8 mouse cellular contexts compared by ENCODE assay signal in genomic region chr3:59005271-59005995, GRCm38 (mm10). TPM values are rescaled to one million over a fixed set of nuclear protein-coding genes. Genes with fewer than 3 reads are reported as not detected.
A peak's percentile ranks its signal among the peaks of the same experiment; 100 is the strongest.
DNase-seq lines count a peak whose midpoint lies in the region; ATAC-seq and TF ChIP-seq lines count a peak whose summit lies in the region.

Med12l (plus strand) TSS chr3:59005825.

- TF ChIP-seq EP300 in heart, postnatal 0 days (IDR thresholded peaks at IDR 0.05; ENCODE audit: low read depth), result no peak

- no peaks in the 10 kb centered on the region for H3K36me3 ChIP-seq in forebrain, embryonic 11.5 days (ENCODE audit: control insufficient read depth, insufficient read depth, low read length)
- H3K36me3 ChIP-seq in heart, postnatal 0 days (replicated peaks; ENCODE audit: control insufficient read depth, insufficient read depth, low read length), result no peaks in the 10 kb centered on the region
- no peaks in the 10 kb centered on the region for H3K36me3 ChIP-seq in liver, embryonic 13.5 days
- H3K36me3 ChIP-seq in neural tube, embryonic 15.5 days, result no peaks in the 10 kb centered on the region

- peak; percentile 71 for ATAC-seq in forebrain, embryonic 11.5 days (replicated peaks; ENCODE audit: low FRiP score)
- peak; percentile 71 for ATAC-seq in heart, postnatal 0 days (ENCODE audit: insufficient read depth, low read depth)
- ATAC-seq in liver, embryonic 13.5 days (ENCODE audit: low read depth), result peak; percentile 41
- ATAC-seq in neural tube, embryonic 15.5 days (ENCODE audit: low FRiP score), result peak; percentile 82

- peak; percentile 80 for TF ChIP-seq POLR2A in brain, embryonic 14.5 days (IDR thresholded peaks at IDR 0.05; ENCODE audit: borderline replicate concordance, extremely low read depth, insufficient read depth, insufficient read length, poor library complexity, severe bottlenecking)

- peak within 1 kb of the TSS; percentile 96 for H3K4me2 ChIP-seq in forebrain, embryonic 11.5 days (ENCODE audit: low read depth, low read length, severe bottlenecking)
- H3K4me2 ChIP-seq in heart, postnatal 0 days (ENCODE audit: low read depth, low read length), result peak within 1 kb of the TSS; percentile 87
- peak within 1 kb of the TSS; percentile 75 for H3K4me2 ChIP-seq in liver, embryonic 13.5 days
- peak within 1 kb of the TSS; percentile 93 for H3K4me2 ChIP-seq in neural tube, embryonic 15.5 days

- peak within 1 kb of the TSS; percentile 73 for H3K9ac ChIP-seq in forebrain, embryonic 11.5 days (ENCODE audit: low read length)
- H3K9ac ChIP-seq in heart, postnatal 0 days (replicated peaks; ENCODE audit: low read depth, low read length), result peak within 1 kb of the TSS; percentile 55
- peak within 1 kb of the TSS; percentile 47 for H3K9ac ChIP-seq in liver, embryonic 13.5 days
- peak within 1 kb of the TSS; percentile 74 for H3K9ac ChIP-seq in neural tube, embryonic 15.5 days (replicated peaks)

- peaks cover 2% of the 10 kb centered on the region; the same call in 1 of the 2 replicates for H3K4me1 ChIP-seq in forebrain, embryonic 11.5 days (replicated peaks; ENCODE audit: control insufficient read depth, insufficient read depth, low read length)
- H3K4me1 ChIP-seq in heart, postnatal 0 days (ENCODE audit: control insufficient read depth, insufficient read depth), result no peaks in the 10 kb centered on the region
- H3K4me1 ChIP-seq in liver, embryonic 13.5 days (replicated peaks), result peaks cover 10% of the 10 kb centered on the region
- H3K4me1 ChIP-seq in neural tube, embryonic 15.5 days, result peaks cover 15% of the 10 kb centered on the region

- no peak for TF ChIP-seq CTCF in brain, embryonic 14.5 days (IDR thresholded peaks at IDR 0.05; ENCODE audit: borderline replicate concordance, extremely low read depth, insufficient read depth, insufficient read length)
- TF ChIP-seq CTCF in heart, postnatal 0 days (IDR thresholded peaks at IDR 0.05; ENCODE audit: low read depth), result no peak

- no peaks in the 10 kb centered on the region for H3K9me3 ChIP-seq in forebrain, embryonic 11.5 days (ENCODE audit: control insufficient read depth, low read length)
- H3K9me3 ChIP-seq in heart, postnatal 0 days (replicated peaks; ENCODE audit: control insufficient read depth, low read length), result no peaks in the 10 kb centered on the region
- H3K9me3 ChIP-seq in liver, embryonic 13.5 days (replicated peaks), result no peaks in the 10 kb centered on the region
- H3K9me3 ChIP-seq in neural tube, embryonic 15.5 days (replicated peaks), result no peaks in the 10 kb centered on the region

- peak; percentile 13 for DNase-seq in CD4-positive helper T cell, adult 2 months (ENCODE audit: low read depth, low spot score)
- DNase-seq in brain, embryonic 14.5 days (ENCODE audit: low read depth), result peak; percentile 89
- DNase-seq in forebrain, embryonic 11.5 days (ENCODE audit: low spot score), result no peak
- peak; percentile 50 for DNase-seq in heart, postnatal 0 days (ENCODE audit: low spot score)
- DNase-seq in kidney, postnatal 4 days, result peak; percentile 77 to 86
- no peak for DNase-seq in liver, embryonic 13.5 days
- peak; percentile 59 for DNase-seq in thymus, postnatal 25 days

- peak within 1 kb of the TSS; percentile 72 for H3K4me3 ChIP-seq in forebrain, embryonic 11.5 days (ENCODE audit: low read depth, low read length)
- H3K4me3 ChIP-seq in heart, postnatal 0 days (ENCODE audit: low read depth, low read length), result peak within 1 kb of the TSS; percentile 69
- peak within 1 kb of the TSS; percentile 62 for H3K4me3 ChIP-seq in liver, embryonic 13.5 days (replicated peaks)
- peak within 1 kb of the TSS; percentile 88 for H3K4me3 ChIP-seq in neural tube, embryonic 15.5 days (replicated peaks)

- 1% methylated on average over 69 of the region's 69 CpGs for WGBS in forebrain, embryonic 11.5 days
- WGBS in heart, postnatal 0 days, result under 1% methylated on average over 69 of the region's 69 CpGs
- under 1% methylated on average over 69 of the region's 69 CpGs for WGBS in liver, embryonic 13.5 days (ENCODE audit: insufficient replicate concordance)
- WGBS in neural tube, embryonic 15.5 days, result under 1% methylated on average over 69 of the region's 69 CpGs

- no peaks in the 10 kb centered on the region; the same call in 1 of the 2 replicates for H3K27me3 ChIP-seq in forebrain, embryonic 11.5 days (ENCODE audit: control insufficient read depth, insufficient read depth, low read length)
- no peaks in the 10 kb centered on the region for H3K27me3 ChIP-seq in heart, postnatal 0 days (ENCODE audit: control insufficient read depth, insufficient read depth, low read length)
- peaks cover 72% of the 10 kb centered on the region for H3K27me3 ChIP-seq in liver, embryonic 13.5 days
- H3K27me3 ChIP-seq in neural tube, embryonic 15.5 days (replicated peaks), result no peaks in the 10 kb centered on the region

- peak within 1 kb of the TSS; percentile 88 for H3K27ac ChIP-seq in forebrain, embryonic 11.5 days (ENCODE audit: low read depth, low read length)
- H3K27ac ChIP-seq in heart, postnatal 0 days (ENCODE audit: low read depth), result peak within 1 kb of the TSS; percentile 82
- peak within 1 kb of the TSS; percentile 47 for H3K27ac ChIP-seq in liver, embryonic 13.5 days
- peak within 1 kb of the TSS; percentile 95 for H3K27ac ChIP-seq in neural tube, embryonic 15.5 days (replicated peaks)

RNA-seq across cellular contexts. Expression of gene Med12l, which starts in this region (rescaled TPM):
- polyA plus RNA-seq in brain, embryonic 14.5 days (2012; rRNA removed), result 9.8 and 12.3 TPM in 2 replicates
- 5.5 TPM in 2 replicates for polyA plus RNA-seq in forebrain, embryonic 11.5 days (2014; fragmentation: Nextera tagmentation; extraction: Ambion mirVana)
- total RNA-seq in heart, postnatal 0 days (2014; rRNA removed; ENCODE audit: low replicate concordance), result 7.1 and 9.3 TPM in 2 replicates
- polyA plus RNA-seq in heart, postnatal 0 days (2015; fragmentation: Nextera tagmentation; extraction: Ambion mirVana), result 0.97 and 1.2 TPM in 2 replicates
- polyA plus RNA-seq in liver, embryonic 13.5 days (2015; fragmentation: Nextera tagmentation; extraction: Ambion mirVana), result 0.69 and 1.0 TPM in 2 replicates
- polyA plus RNA-seq in neural tube, embryonic 15.5 days (2015; fragmentation: Nextera tagmentation; extraction: Ambion mirVana), result 4.6 and 4.8 TPM in 2 replicates

Comparison
In these comparisons a context has a peak if more than half of its experiments do, and no peak if none do; other contexts are left out.
1. DNase-seq: peak in CD4-positive helper T cell, adult 2 months (single experiment), brain, embryonic 14.5 days (single experiment), heart, postnatal 0 days (single experiment), kidney, postnatal 4 days (2 of 2) and thymus, postnatal 25 days (single experiment); none in forebrain, embryonic 11.5 days (single experiment) and liver, embryonic 13.5 days (single experiment).
2. Peak in every context shown above with its lines, with median percentiles within 50 percentile points of each other: ATAC-seq, H3K27ac ChIP-seq, H3K4me2 ChIP-seq, H3K4me3 ChIP-seq and H3K9ac ChIP-seq.